Mouse (Mus musculus) layer of hippocampus, adult 2 months (tissue): ENCODE data around the gene Ndufs2. TPM values are rescaled to one million over a fixed set of nuclear protein-coding genes. Genes with fewer than 3 reads are reported as not detected.
A peak's percentile ranks its signal among the peaks of the same experiment; 100 is the strongest.

Experiments used
- DNase-seq, 2 experiments: peaks; one replicate each; pipeline ENCODE4 v3.0.0; 2022; ENCODE audit warnings: low spot score in 2 of 2
- H3K27ac ChIP-seq: fragments of 200-600 bp; 2 replicates; pipeline ENCODE4 v1.8.1; 2022
- H3K4me3 ChIP-seq: fragments of 200-600 bp; 2 replicates; pipeline ENCODE4 v1.8.1; 2022; ENCODE audit warnings: mild to moderate bottlenecking
- CTCF ChIP-seq: fragments of 200-600 bp; conservative IDR thresholded peaks from 2 replicates; pipeline ENCODE4 v1.8.1; 2022; ENCODE audit warnings: antibody characterized with exemption, mild to moderate bottlenecking, moderate library complexity
- total RNA-seq, 2 experiments: library from RNA; stranded (reverse); gene quantifications; 2 replicates each; pipeline ENCODE4 v1.2.3; 2021

Gene Ndufs2
- total RNA-seq, 2 experiments from 2014 or later, result 254 to 273 TPM

- no peak for DNase-seq
- no peak for TF ChIP-seq CTCF
- no peak overlapping the region for H3K4me3 ChIP-seq
- no peak overlapping the region for H3K27ac ChIP-seq
These were observed 41.8 kb downstream of the Ndufs2 start for GRCm38 (mm10) chr1:171209409-171209808.

- DNase-seq, result no peak
- TF ChIP-seq CTCF, result no peak
These were observed 45.3 kb downstream of the Ndufs2 start for GRCm38 (mm10) chr1:171205704-171206493.

GRCm38 (mm10) chr1:171204249-171204644 is 46.9 kb downstream of the Ndufs2 start:
- H3K4me3 ChIP-seq, result no peak overlapping the region
- TF ChIP-seq CTCF, result no peak
- no peak for DNase-seq
- no peak overlapping the region for H3K27ac ChIP-seq

More at GRCm38 (mm10) chr1:171205704-171206493, 45.3 kb downstream of the Ndufs2 start:
- Histone ChIP-seq H3K4me3 (no peak overlapping the region), H3K27ac (no peak overlapping the region)

- TF ChIP-seq CTCF, result no peak
- no peak overlapping the region for H3K27ac ChIP-seq
- H3K4me3 ChIP-seq, result no peak overlapping the region
- DNase-seq, result no peak
These were observed 47.5 kb downstream of the Ndufs2 start for GRCm38 (mm10) chr1:171203471-171204248.

- no peak for TF ChIP-seq CTCF
- H3K27ac ChIP-seq, result no peak overlapping the region
- no peak overlapping the region for H3K4me3 ChIP-seq
- no peak for DNase-seq
These were observed 50.4 kb downstream of the Ndufs2 start for GRCm38 (mm10) chr1:171200769-171201168.

GRCm38 (mm10) chr1:171199532-171199931 is 51.7 kb downstream of the Ndufs2 start:
- no peak overlapping the region for H3K27ac ChIP-seq
- TF ChIP-seq CTCF, result no peak
- DNase-seq, result no peak
- no peak overlapping the region for H3K4me3 ChIP-seq

- peak in 1 of 2 experiments; percentile 36 for DNase-seq
- peak within 1 kb of the TSS; percentile 62 for H3K4me3 ChIP-seq
- peak within 1 kb of the TSS; percentile 64 for H3K27ac ChIP-seq
- no peak for TF ChIP-seq CTCF
These were observed 55.2 kb downstream of the Ndufs2 start, which contains the start of gene Pcp4l1 for GRCm38 (mm10) chr1:171195887-171196397. Gene Pcp4l1, minus strand, starts transcription at chr1:171196268.

- Histone ChIP-seq H3K4me3 (peak overlapping the region; percentile 62), H3K27ac (peak overlapping the region; percentile 64)
- no peak for TF ChIP-seq CTCF
- no peak for DNase-seq
These were observed 56.0 kb downstream of the Ndufs2 start for GRCm38 (mm10) chr1:171195046-171195822.

GRCm38 (mm10) chr1:171193911-171194830 is 57.0 kb downstream of the Ndufs2 start:
- Histone ChIP-seq H3K27ac (no peak overlapping the region; the same call in 1 of the 2 replicates), H3K4me3 (peak overlapping the region; percentile 26)
- no peak for TF ChIP-seq CTCF
- no peak for DNase-seq

- peak overlapping the region; percentile 26 for H3K4me3 ChIP-seq
- TF ChIP-seq CTCF, result no peak
- DNase-seq, result no peak
- H3K27ac ChIP-seq, result peak overlapping the region; percentile 51; the same call in 1 of the 2 replicates
These were observed 57.9 kb downstream of the Ndufs2 start for GRCm38 (mm10) chr1:171193093-171193840.

GRCm38 (mm10) chr1:171192283-171192682 is 58.9 kb downstream of the Ndufs2 start:
- Histone ChIP-seq H3K27ac (no peak overlapping the region), H3K4me3 (peak overlapping the region; percentile 26; the same call in 1 of the 2 replicates)
- DNase-seq, result no peak
- TF ChIP-seq CTCF, result no peak
